Mouse (Mus musculus) liver, embryonic 14.5 days (tissue): Measurements from ENCODE around the gene Hcfc2.

Experiments used
- CTCF ChIP-seq: IDR thresholded peaks from 2 replicates; pipeline ENCODE4 v1.5.1; 2016; ENCODE audit warnings: antibody characterized with exemption, low read depth, control low read depth
- EP300 ChIP-seq: IDR thresholded peaks from 2 replicates; pipeline ENCODE4 v1.6.1; 2016; ENCODE audit warnings: antibody characterized with exemption, low read depth

DNA sequence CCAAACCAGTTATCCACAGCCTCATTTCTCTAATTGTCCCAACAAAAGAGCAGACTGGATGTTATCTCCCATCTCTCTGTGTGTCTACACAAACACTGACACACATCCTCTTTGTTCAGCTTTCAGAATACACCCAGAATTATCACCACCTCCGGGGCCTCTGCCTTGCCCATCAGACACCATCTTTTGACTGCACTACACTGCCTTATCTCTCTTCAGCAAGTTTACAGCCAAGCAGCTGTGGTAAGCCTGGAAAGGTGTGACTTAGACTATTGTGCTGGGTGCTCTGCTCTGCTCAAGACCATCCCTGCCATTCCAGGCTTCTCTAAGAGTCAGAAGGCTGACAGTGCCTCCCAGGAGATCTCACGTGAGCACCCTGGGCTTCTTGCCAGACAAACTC is 10.5 kb upstream of the Hcfc2 start:
- no peak for TF ChIP-seq CTCF
- TF ChIP-seq EP300: peak; percentile 33; the same call in 1 of the 2 replicates
